Mouse (Mus musculus) layer of hippocampus, postnatal 25 days (tissue): ENCODE measurements at regions not wholly inside any gene's neighbourhood (a gene's known extent, or its start where the extent isn't known, plus 50 kb on each side); places are given as distances from the start of the nearest gene placed in this dataset.
A peak's percentile ranks its signal among the peaks of the same experiment; 100 is the strongest.

Source experiments
- DNase-seq, 2 experiments: peaks; one replicate each; pipeline ENCODE4 v3.0.0; 2022; ENCODE audit warnings: mixed read lengths in 2 of 2, low spot score in 1 of 2; ENCODE audit errors: extremely low spot score in 1 of 2

GRCm38 (mm10) chr5:111824600-111825130 lies 90.9 kb downstream of the Gm26897 start:
- no peak for DNase-seq

GRCm38 (mm10) chr5:111829891-111830290 lies 96.2 kb downstream of the Gm26897 start:
- DNase-seq: peak in 1 of 2 experiments; percentile 27

- DNase-seq: no peak
These were observed 102.3 kb downstream of the Gm26897 start for GRCm38 (mm10) chr5:111835737-111836667.

- no peak for DNase-seq
These were observed 103.0 kb downstream of the Gm26897 start for GRCm38 (mm10) chr5:111836668-111837234.

- DNase-seq: no peak
These were observed 108.7 kb downstream of the Gm26897 start for GRCm38 (mm10) chr5:111842461-111842860.

GRCm38 (mm10) chr5:111843622-111844239 lies 110.0 kb downstream of the Gm26897 start:
- DNase-seq: no peak

- no peak for DNase-seq
These were observed 110.8 kb downstream of the Gm26897 start for GRCm38 (mm10) chr5:111844528-111844927.

GRCm38 (mm10) chr5:111848917-111849316 lies 115.2 kb downstream of the Gm26897 start:
- DNase-seq: no peak

- no peak for DNase-seq
These were observed 119.0 kb downstream of the Gm26897 start for GRCm38 (mm10) chr5:111852682-111853081.

GRCm38 (mm10) chr5:111855366-111855765 lies 121.6 kb downstream of the Gm26897 start:
- no peak for DNase-seq

GRCm38 (mm10) chr5:111857200-111857599 lies 123.5 kb downstream of the Gm26897 start:
- DNase-seq: no peak

GRCm38 (mm10) chr5:111860436-111860835 lies 126.7 kb downstream of the Gm26897 start:
- no peak for DNase-seq

GRCm38 (mm10) chr5:111862331-111862730 lies 128.6 kb downstream of the Gm26897 start:
- DNase-seq: no peak

GRCm38 (mm10) chr5:111863922-111864321 lies 130.2 kb downstream of the Gm26897 start:
- DNase-seq: no peak

- no peak for DNase-seq
These were observed 130.9 kb downstream of the Gm26897 start for GRCm38 (mm10) chr5:111864606-111865005.

- DNase-seq: no peak
These were observed 135.3 kb downstream of the Gm26897 start for GRCm38 (mm10) chr5:111869011-111869410.

- DNase-seq: no peak
These were observed 143.6 kb downstream of the Gm26897 start for GRCm38 (mm10) chr5:111877165-111877793.

GRCm38 (mm10) chr5:111879044-111879443 lies 145.3 kb downstream of the Gm26897 start:
- no peak for DNase-seq

GRCm38 (mm10) chr5:111880268-111880667 lies 146.5 kb downstream of the Gm26897 start:
- no peak for DNase-seq

GRCm38 (mm10) chr5:111881517-111881916 lies 147.8 kb downstream of the Gm26897 start:
- DNase-seq: no peak

- DNase-seq: no peak
These were observed 153.6 kb downstream of the Gm26897 start for GRCm38 (mm10) chr5:111887281-111887680.
